Mouse (Mus musculus) limb, embryonic 14.5 days (tissue): ENCODE data around the gene Gstm7. TPM values are rescaled to one million over a fixed set of nuclear protein-coding genes. Genes with fewer than 3 reads are reported as not detected.

Source experiments
- ATAC-seq: fragments of 200-750 bp; cut with Nextera tagmentation; 2 replicates; pipeline ENCODE4 v1.8.0; 2017; ENCODE audit warnings: low read depth, moderate number of reproducible peaks, moderate TSS enrichment; ENCODE audit not compliant: low FRiP score
- DNase-seq: peaks from one replicate; pipeline ENCODE4 v3.0.0-alpha.2; 2015; ENCODE audit warnings: low spot score
- H3K27ac ChIP-seq: fragments of 300-500 bp; sonication (generic); replicated peaks from 2 replicates; pipeline ENCODE4 v1.5.1; 2014; ENCODE audit warnings: low read depth, mild to moderate bottlenecking, low read length, moderate library complexity, mixed read lengths
- H3K27me3 ChIP-seq: fragments of 300-500 bp; sonication (generic); 2 replicates; pipeline ENCODE4 v1.6.1; 2014; ENCODE audit warnings: low read length, mixed read lengths; ENCODE audit not compliant: control insufficient read depth, insufficient read depth
- H3K36me3 ChIP-seq: fragments of 300-500 bp; sonication (generic); 2 replicates; pipeline ENCODE4 v1.6.1; 2014; ENCODE audit warnings: mild to moderate bottlenecking, low read length, moderate library complexity, mixed read lengths; ENCODE audit not compliant: control insufficient read depth, insufficient read depth
- H3K4me1 ChIP-seq: fragments of 300-500 bp; sonication (generic); 2 replicates; pipeline ENCODE4 v1.6.1; 2014; ENCODE audit warnings: antibody characterized with exemption, low read length, mixed read lengths; ENCODE audit not compliant: control insufficient read depth, insufficient read depth
- H3K4me2 ChIP-seq: fragments of 300-500 bp; sonication (generic); replicated peaks from 2 replicates; pipeline ENCODE4 v1.6.1; 2014; ENCODE audit warnings: low read depth, mild to moderate bottlenecking, low read length, moderate library complexity; ENCODE audit not compliant: severe bottlenecking
- H3K4me3 ChIP-seq: fragments of 300-500 bp; sonication (generic); replicated peaks from 2 replicates; pipeline ENCODE4 v1.5.1; 2014; ENCODE audit warnings: low read length
- H3K9ac ChIP-seq: fragments of 300-500 bp; sonication (generic); 2 replicates; pipeline ENCODE4 v1.6.1; 2014; ENCODE audit warnings: mild to moderate bottlenecking, low read depth, low read length, moderate library complexity; ENCODE audit not compliant: severe bottlenecking
- H3K9me3 ChIP-seq: fragments of 300-500 bp; sonication (generic); 2 replicates; pipeline ENCODE4 v1.6.1; 2016; ENCODE audit warnings: low read length; ENCODE audit not compliant: control insufficient read depth
- POLR2A ChIP-seq: fragments of 200-500 bp; IDR thresholded peaks from 2 replicates; pipeline ENCODE4 v1.8.0; 2012; ENCODE audit warnings: inconsistent platforms, mild to moderate bottlenecking, moderate library complexity, borderline replicate concordance; ENCODE audit not compliant: insufficient read depth, insufficient read length; ENCODE audit errors: extremely low read depth
- WGBS: fragments of 180-500 bp; shearing (Covaris S2); extraction: QIAGEN DNeasy Blood & Tissue Kit; methylation state at CpG from one replicate; pipeline ENCODE4 v1.1.7; 2014; 5-methylcytosine and 5-hydroxymethylcytosine counted together
- polyA plus RNA-seq, 2 experiments: library from polyadenylated mRNA; depleted of rRNA in 1 of 2; stranded (reverse) in 1 of 2; unstranded in 1 of 2; fragments of >200 nt; fragmentation: Nextera tagmentation in 1 of 2; extraction: Ambion mirVana in 1 of 2; gene quantifications; 2 replicates each; pipeline versions ENCODE4 v1.2.1 to v1.2.3; 2012 to 2014

The Gstm7 gene
- polyA plus RNA-seq, 2 experiments, result 17.5 to 19.8 TPM

DNA sequence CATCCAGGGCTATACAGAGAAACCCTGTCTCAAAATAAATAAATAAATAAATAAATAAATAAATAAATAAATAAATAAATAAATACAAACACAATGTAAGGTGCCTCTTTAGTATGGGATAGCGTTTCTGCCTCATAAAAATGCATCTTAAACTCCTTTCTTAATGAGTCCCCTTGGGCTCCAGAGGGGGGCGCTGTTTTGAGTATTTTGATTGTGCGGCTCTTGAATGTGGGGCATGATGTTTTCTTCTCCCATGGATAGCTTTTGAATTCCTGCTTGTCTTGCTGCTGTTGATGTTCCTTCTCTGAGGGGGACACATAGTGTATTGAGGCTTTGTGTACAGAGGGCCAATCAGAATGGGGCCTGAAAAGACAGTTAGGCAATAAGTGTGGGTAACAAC, 14.5 kb downstream of the Gstm7 start:
- DNase-seq (no peak), ATAC-seq (no peak)
- WGBS, result 83% methylated on average over 3 of the region's 3 CpGs
- Histone ChIP-seq H3K4me3 (no peak overlapping the region), H3K27ac (no peak overlapping the region), H3K4me2 (no peak overlapping the region), H3K9me3 (no peaks in the 10 kb centered on the region), H3K4me1 (no peaks in the 10 kb centered on the region), H3K36me3 (no peaks in the 10 kb centered on the region), H3K9ac (no peak overlapping the region), H3K27me3 (no peaks in the 10 kb centered on the region)
- no peak for TF ChIP-seq POLR2A

DNA sequence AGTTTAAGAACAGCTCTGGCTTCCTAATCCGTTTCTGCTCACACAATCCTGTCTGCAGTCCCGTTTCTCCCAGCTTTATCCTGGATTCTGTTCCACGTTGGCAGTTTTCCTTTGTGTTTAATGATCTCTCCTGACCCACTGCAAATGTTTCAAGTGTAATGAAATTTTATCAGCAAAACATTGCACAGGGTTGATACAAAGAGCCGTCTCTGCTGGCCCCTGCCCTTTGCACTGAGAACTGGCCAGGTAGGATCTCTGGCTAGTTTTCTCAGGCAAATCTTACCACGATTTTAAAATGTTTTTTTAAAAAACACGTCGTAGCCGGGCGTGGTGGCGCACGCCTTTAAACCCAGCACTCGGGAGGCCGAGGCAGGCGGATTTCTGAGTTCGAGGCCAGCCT, 14.9 kb downstream of the Gstm7 start:
- H3K9me3 ChIP-seq, result no peaks in the 10 kb centered on the region
- 75% methylated on average over 15 of the region's 15 CpGs for WGBS
- H3K4me2 ChIP-seq, result no peak overlapping the region
- H3K36me3 ChIP-seq, result no peaks in the 10 kb centered on the region
- no peak for ATAC-seq
- no peak overlapping the region for H3K27ac ChIP-seq
- no peak overlapping the region for H3K9ac ChIP-seq
- H3K27me3 ChIP-seq, result no peaks in the 10 kb centered on the region
- no peaks in the 10 kb centered on the region for H3K4me1 ChIP-seq
- TF ChIP-seq POLR2A, result no peak
- H3K4me3 ChIP-seq, result no peak overlapping the region
- DNase-seq, result no peak

DNA sequence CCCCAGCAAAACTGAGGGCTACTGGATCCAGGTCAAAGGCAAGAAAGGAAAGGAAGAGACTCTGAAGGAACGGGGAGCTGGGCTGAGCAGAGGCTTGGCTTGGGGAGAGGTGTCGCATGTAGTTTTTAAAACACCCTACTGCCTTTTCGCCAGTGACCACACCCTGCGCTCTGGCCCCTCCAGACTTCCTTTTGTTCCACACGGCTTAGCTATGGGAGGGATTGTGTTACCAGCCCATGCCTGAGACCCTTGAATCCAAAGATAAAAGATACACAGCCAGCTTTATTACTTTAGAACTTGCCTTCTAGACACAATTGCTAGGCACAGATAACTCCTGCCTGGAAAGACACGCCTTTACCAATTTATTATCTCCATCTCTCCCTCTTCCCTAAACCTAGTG, 25.7 kb downstream of the Gstm7 start:
- ATAC-seq, result no peak
- TF ChIP-seq POLR2A, result no peak
- Histone ChIP-seq H3K36me3 (no peaks in the 10 kb centered on the region), H3K4me2 (no peak overlapping the region), H3K27me3 (no peaks in the 10 kb centered on the region), H3K9ac (no peak overlapping the region), H3K27ac (no peak overlapping the region), H3K9me3 (no peaks in the 10 kb centered on the region), H3K4me1 (no peaks in the 10 kb centered on the region), H3K4me3 (no peak overlapping the region)
- WGBS, result 63% methylated on average over 6 of the region's 6 CpGs
- no peak for DNase-seq

DNA sequence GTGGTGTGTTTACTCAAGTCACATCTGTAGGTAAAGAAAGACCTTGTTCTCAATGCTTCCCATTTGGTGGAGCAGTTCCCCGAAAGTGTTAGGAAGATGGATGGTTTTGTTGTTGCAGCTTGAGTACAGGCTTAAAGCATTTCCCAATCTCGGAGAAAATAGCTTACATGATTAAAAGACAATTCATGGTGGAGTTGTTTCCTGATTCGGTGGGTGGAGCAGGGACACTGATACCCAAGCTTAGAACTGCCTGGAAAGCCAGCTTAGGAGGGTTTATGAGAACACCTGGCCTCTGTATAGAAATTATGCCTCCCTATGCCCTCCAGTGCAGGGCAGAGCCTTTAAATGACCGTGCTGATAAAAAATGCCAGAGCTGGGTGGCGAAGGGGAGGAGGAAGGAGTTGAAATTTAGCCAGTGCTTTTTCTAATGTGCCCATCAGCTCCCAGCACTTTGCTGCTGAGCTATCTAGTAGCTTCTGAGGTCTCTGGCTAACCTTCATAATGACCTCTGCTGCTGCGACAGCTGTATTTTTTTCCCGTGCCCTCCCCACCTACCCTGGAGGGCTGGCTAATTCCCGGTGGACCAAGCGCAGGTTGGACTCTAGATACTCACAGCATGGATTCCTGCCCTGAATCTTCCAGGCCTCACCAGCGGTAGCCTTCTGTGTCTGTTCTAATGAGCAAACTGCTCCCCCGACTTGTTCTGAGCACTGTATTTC, 30.5 kb downstream of the Gstm7 start:
- no peak overlapping the region for H3K4me2 ChIP-seq
- H3K9ac ChIP-seq, result no peak overlapping the region
- TF ChIP-seq POLR2A, result no peak
- H3K4me3 ChIP-seq, result no peak overlapping the region
- no peak overlapping the region for H3K27ac ChIP-seq
- H3K4me1 ChIP-seq, result no peaks in the 10 kb centered on the region
- H3K27me3 ChIP-seq, result no peaks in the 10 kb centered on the region
- WGBS, result 45% methylated on average over 11 of the region's 11 CpGs
- no peak for ATAC-seq
- H3K9me3 ChIP-seq, result no peaks in the 10 kb centered on the region
- DNase-seq, result no peak
- peaks cover 10% of the 10 kb centered on the region; the same call in 1 of the 2 replicates for H3K36me3 ChIP-seq

DNA sequence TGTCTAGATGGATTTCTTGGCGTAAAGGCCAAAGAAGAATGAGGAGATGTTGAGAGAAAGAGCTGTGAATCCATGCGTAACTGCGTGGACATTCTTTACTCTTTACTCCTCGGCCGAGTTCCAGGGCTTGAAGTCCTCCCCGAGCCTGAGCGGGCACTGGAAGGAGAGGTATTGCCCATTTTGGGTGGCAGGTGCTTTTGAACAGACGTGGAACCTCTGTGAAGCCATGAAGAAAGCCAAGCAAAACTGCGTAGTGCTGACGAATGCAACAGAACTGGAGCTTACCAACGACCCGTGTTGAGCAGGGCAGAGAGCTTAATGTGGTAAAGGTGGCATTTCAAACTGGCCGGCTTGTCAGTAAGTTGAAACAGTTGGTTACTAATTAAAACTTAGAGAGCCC, 32.9 kb downstream of the Gstm7 start:
- peaks cover 3% of the 10 kb centered on the region for H3K4me1 ChIP-seq
- H3K9me3 ChIP-seq, result no peaks in the 10 kb centered on the region
- no peak overlapping the region for H3K9ac ChIP-seq
- no peak overlapping the region for H3K4me2 ChIP-seq
- H3K36me3 ChIP-seq, result peaks cover 10% of the 10 kb centered on the region; the same call in 1 of the 2 replicates
- no peak for TF ChIP-seq POLR2A
- no peak overlapping the region for H3K4me3 ChIP-seq
- no peaks in the 10 kb centered on the region for H3K27me3 ChIP-seq
- no peak for DNase-seq
- no peak overlapping the region for H3K27ac ChIP-seq
- 94% methylated on average over 13 of the region's 13 CpGs for WGBS
- no peak for ATAC-seq
